Mouse (Mus musculus): ENCODE results near the gene Hoxa2.
A peak's percentile ranks its signal among the peaks of the same experiment; 100 is the strongest.

Hoxa2 gene

DNA sequence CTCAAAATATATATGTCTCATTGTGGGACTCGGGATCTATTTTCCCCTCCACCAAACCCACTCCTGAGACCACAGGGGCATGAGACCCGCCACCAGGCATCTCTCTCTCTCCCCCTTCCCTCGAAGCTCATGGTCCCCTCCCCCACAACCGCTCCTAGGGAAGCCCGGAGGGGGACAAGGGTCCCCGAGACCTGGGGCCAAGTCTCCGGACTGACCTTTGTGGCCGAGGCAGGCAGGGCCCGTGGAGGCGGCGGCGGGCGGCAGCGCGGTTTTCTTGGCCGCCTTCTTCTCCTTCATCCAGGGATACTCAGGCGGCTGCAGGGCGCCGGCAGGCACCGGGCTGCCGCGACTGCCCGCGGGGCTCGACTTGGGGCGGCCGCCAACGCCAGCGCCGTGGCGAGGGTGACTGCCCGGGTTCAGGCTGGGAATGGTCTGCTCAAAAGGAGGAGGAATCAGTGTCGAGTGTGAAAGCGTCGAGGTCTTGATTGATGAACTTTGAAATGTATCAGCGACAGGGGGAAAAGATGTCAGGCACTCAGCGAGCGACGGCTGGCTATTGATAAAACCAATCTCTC lies 493 bp downstream of the Hoxa2 start:
- DNase-seq (ENCODE audit: low spot score in 2 of 2) = no peak

DNA sequence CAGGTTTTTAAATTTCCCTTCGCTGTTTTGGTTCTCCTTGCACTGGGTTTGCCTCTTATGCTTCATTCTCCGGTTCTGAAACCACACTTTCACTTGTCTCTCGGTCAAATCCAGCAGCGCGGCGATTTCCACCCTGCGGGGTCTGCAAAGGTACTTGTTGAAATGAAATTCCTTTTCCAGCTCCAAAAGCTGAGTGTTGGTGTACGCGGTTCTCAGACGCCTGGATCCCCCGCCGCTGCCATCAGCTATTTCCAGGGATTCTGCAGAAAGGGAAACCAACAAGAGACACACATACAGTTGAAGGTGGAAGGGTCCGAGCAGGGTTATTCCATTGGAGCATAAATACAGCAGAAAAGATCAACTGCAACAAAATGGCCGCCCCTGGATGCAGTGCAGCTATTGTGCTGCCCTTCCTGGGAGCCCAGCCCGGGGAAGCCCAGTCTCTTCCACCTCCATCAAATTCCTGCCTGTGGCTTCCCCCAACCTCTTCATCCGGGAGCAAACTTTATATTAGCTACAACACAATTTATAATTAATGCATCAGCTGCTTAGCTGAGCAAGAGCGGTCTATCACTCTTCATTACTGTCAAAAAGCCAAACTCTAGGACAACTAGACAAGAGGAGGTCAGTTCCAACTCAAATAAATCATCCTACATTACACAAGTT lies 1.1 kb downstream of the Hoxa2 start:
- DNase-seq (ENCODE audit: low spot score in 2 of 2) = no peak

DNA sequence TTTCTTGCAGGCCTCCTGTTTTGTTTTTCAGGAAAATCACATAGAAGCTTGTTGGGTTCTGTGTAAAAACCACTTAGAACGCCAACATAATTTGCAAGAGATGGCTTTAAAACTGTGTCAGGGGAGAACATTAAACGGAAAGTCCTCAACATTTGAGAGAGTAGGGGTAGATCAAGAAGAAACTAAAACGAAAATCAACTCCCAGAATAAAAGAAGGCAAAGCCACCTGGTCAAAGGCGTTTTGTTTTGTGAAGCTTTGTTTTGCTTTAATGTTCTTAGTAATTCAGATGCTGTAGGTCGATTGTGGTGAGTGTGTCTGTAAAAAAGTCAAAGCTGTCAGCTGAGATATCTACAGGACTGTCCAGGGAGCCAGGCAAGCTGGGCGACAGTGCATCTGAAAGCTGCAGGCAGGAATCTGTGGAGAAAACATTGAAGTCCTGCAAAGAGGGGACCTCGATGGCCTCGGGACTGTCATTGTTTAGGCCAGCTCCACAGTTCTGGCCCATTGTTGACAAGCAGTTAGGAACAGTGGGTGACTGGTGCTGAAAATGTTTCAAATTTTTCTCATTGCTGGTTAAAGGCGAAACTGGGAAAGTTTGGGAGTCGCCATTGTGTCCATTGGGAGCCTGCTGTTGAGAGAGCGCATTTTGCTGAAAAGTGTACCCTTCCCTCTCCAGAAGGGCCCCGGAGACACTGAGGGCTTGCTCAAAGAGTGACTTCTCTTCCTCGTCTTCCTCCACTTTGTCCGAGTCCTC lies 1.8 kb downstream of the Hoxa2 start:
- no peak for DNase-seq (ENCODE audit: low spot score in 2 of 2)

DNA sequence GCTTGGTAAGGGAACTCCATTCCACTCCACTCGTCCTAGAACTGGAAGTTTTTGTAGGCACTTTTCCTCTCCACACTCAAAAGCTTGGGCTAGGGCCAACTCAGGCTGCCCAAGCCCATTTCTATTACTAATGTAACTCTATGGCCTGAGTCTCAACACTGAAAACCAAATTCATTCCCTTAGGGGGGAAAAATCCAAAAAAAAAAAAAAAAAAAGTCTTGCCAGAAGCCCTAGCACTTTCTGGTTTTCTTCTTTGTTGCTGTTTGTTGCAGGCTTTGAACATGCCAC lies 2.6 kb downstream of the Hoxa2 start:
- no peak for DNase-seq (ENCODE audit: low spot score in 2 of 2)

DNA sequence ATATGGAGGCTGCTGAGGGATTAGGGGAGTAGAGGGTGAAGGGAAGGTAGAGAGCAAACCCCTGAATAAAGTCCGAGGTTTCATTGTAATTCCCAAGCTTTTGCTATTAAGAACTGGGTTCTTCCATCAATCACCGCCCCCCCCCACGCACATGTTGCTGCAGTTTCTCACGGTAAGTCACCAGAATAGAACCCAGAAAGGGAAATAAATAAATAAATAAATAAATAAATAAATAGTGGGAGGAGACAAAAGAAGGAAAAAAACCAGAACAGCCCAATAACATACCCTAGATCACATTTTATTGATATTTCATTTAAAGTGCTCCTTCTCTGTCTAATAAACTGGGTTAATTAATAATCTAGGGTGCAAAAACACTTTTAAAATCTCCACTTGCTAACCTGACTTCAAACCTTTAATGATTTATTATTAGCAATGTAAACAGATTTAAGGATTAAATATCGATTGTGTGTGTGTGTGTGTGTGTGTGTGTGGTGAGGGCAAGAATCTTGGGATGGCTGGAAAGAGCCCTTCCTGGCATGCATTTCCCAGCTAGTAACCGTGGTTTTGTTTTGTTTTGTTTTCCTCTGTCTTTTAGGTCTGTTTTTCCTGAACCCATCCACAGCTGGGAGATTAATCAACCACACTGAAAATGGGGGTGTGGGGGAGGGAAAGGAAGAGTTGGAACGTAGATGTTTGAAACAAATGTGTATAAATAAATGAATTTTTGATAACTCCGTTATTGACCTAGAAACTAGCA lies 3.1 kb downstream of the Hoxa2 start:
- no peak for DNase-seq (ENCODE audit: low spot score in 2 of 2)

DNA sequence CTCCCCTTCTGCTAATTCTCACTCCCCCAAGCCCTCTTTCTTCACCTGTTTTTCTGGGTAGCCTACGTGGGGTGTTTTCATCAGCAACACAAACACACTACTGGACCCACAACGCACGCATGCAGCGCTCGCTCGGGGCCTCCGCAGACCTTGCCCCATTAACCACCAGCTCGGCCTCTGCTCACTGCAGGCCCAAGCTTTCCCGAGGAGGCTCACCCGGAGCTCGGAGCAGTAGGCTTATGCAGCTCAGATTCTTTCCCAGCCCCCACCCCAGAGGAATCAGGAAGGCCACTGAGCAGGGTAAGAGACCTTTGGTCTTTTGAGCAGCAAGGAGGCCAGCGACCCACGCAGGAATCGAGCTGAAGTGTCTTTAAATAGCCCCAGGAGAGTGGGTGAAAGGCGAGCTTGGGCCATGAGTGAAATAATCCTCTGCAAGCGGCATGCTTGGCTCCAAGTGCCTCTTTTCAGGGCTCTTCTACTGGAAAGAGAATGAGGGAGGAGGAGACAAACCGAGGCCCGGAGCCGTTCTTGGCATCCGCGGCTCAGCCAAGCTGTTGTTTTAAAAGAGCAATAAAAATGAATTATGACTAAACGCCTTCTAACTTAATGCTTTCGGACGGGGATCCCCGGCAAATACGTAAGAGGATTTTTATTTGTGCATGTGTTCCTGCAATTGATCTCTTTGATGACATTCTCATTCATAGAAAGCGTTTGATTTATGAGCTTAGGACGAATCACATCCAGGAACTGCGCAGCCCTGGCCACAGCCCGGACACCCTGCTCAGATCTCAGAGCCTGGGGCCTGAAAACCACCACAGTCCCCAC lies 3.9 kb downstream of the Hoxa2 start:
- DNase-seq (ENCODE audit: low spot score in 2 of 2) = no peak

DNA sequence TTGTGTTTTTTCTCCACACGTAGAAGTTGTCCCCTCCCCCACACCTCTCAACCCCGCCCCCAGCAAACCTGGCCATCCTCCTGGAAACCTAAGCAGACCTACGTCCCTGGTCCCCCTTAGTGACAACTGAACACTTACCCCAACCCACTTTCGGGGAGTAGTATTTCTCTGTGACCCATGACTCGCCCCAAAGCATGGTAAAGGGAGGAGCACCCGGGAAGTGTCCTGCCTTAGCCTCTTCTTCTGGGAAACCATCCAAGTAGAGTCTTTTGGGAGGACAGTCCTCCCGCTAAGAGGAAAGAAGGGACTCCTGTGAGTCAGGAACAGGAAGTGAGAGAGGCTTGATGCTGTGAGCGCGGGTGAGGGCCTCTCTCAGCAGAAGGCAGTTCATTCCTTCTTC lies 4.7 kb downstream of the Hoxa2 start:
- no peak for DNase-seq (ENCODE audit: low spot score in 2 of 2)

DNA sequence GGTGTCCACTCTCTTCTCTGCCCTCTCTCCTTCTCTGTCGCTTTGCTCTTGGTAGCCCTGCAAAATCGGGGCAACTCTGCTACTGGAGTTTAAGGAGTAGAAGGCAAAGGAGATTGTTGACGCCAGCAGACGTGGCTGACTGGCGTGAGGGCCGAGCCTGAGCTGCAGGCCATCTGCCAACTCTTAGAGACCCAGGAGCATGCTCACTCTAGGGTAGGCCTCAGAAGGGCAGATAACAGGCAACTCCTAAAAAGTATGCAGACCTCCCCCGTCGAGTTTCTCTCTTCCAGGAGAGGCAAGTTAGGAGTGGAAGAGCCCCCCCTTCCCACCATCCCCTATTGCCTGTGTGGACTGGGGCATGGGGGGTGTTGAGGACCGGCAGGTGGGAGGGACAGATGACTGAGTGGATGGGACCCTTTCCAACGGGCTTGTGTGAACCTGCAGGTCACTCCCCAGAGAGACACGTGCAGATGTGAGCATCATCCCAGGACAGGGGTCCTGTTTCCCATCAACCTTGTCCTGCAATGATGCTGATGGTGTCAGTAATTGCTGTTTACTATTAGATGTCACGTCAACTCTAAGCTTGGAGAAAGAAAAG lies 5.4 kb downstream of the Hoxa2 start:
- no peak for DNase-seq (ENCODE audit: low spot score in 2 of 2)

DNA sequence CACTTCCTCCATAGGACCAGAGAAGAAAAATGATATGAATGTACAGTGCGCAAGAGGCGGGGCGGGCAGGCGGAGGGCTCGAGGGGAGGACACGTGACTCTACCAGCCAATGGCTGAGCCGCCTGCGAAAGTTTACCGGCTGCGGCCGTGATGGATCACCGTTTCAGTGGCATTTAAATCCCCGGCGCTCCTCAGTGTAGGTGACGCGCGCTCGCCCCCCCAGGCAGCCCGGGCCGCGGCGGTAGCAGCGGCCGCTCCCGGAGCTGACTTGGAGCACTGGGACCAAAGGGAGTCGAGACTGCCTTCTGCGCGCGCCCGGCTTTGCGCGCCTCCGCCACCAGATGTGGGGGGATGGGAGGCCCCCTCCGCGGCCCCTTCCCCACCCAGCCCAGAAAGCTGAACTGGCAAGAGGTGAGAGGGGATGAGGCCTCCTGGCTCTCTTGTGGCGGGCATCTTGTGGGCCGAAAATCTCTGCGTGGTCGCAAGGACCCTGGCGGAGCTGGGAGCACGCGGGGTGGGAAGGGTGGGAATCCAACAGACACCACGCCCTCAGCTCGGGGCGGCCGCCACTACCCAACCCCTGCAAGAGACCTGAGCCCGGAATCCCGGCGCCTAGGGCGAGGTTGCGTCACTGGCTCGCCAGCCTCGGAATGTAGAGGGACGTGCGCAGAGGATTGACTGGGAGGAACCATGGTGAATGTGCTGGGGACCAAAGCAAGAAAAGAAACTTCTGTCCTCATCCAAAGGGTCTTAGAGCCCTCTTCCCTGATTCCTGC lies 6.2 kb downstream of the Hoxa2 start, which contains the start of gene Hoxa1:
Gene Hoxa1, minus strand, starts transcription at position 42 of the 776 bp plus-strand sequence.
- DNase-seq (ENCODE audit: low spot score in 2 of 2) = peak; percentile 30 to 47

DNA sequence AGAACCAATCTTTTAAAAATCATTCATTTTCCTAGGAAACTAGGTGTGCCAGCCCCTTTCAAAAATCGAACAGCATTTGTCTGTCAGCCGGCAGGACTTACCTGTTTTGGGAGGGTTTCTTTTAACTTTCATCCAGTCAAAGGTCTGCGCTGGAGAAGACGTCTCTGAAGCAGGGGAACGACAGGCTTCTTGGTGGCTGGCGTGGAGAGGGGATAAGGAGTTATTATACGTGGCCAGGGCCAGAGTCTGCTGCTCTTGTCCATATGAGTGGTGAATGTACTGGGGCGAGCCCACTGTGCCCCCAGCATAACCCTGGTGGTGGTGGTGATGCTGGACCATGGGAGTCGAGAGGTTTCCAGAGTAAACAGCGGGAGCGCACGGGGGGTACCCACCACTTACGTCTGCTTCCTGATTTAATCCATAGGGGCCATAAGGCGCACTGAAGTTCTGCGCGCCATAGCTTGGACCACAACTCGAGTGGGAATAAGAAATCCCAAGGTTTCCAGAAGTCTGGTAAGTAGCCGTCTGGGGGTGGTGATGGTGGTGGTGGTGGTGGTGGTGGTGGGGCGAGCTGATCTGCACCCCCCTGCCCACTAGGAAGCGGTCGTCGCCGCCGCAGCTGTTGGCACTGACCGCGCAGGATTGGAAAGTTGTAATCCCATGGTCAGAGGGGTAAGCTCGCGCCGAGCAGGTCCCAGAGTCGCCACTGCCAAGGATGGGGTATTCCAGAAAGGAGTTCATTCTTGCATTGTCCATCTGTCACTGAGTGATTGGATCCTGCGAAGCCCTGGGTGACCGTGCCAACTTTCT lies 7.0 kb downstream of the Hoxa2 start:
- DNase-seq (ENCODE audit: low spot score in 2 of 2) = no peak

DNA sequence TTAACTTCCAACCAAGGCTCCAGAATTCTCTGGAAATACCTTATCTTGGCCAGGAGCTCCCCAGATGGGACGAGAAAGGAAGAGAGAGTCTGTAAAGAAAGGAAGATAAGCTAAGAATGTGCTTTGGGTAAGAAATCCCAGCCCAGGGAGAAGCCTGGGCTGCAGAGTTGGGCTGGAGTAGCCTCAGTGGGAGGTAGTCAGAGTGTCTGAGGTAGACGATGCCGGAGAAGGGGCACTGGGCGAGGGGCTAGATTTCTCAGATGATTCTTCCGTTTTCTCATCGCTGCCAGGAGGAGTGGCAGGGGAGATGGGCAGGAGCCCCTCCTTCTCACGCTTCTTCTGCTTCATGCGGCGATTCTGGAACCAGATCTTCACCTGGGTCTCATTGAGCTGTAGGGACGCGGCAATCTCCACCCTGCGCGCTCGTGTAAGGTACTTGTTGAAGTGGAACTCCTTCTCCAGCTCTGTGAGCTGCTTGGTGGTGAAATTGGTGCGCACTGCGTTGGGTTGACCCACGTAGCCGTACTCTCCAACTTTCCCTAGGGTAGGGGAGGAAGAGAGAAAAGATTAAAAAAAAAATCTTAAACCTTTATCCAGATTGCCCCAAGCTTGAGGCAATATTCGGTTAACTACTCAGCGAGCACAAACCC lies 8.0 kb downstream of the Hoxa2 start:
- DNase-seq (ENCODE audit: low spot score in 2 of 2) = no peak

DNA sequence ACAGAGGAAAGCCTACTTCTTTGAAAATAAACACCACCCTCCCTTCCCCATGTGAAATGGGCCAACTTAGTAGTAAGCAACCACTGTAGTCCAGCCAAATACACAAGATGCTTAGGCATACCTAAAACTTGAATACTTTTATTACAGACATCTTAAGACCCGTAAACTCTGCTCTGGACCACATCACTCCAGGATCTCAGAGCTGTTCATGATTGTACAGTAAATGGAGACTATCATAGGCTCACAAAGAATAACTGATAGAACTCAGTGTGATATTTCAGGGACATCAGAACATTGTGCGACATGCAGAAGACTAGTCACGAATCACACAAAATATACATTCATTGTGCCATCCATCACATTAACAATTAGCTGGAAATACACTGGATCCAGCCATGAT lies 9.2 kb downstream of the Hoxa2 start:
- no peak for DNase-seq (ENCODE audit: low spot score in 2 of 2)

DNA sequence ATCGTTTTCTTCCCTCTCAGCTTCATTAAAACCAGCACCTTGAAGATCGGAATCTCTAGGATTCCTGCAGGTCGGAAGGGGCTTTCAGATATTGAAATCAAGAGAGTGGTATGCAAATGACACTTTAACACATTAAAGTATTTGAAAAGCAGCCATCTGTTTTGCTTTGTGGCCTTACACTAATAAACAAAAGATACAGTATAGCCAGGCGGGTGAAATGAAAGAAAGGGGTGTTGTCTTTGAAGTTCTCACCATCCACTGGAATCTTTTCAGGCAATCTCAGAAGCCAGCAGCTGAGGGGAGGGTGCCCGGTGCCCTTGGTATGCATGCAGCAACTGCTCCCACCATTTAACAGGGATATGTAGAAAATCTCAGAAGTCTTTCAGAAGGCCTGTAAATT lies 10.6 kb downstream of the Hoxa2 start:
- DNase-seq (ENCODE audit: low spot score in 2 of 2) = no peak

DNA sequence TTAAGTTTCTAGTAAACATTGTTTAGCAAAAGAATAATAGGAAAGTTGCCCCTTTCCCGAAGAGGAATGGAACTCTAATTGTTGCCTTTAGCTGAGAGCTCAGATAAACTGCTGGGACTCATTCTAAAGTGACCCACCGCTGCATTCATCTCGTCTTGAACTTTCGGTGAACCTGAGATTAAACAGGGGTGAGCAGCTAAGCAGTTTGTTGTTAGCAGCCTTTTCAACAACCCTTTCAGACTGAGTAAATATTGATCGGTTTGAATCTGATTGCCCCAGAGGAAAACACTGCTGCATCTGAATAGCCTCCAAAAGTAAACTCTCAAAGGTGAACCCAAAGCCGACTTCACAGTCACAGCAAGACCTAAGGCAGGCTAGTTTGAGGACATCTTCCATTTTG lies 11.4 kb downstream of the Hoxa2 start:
- DNase-seq (ENCODE audit: low spot score in 2 of 2) = no peak

DNA sequence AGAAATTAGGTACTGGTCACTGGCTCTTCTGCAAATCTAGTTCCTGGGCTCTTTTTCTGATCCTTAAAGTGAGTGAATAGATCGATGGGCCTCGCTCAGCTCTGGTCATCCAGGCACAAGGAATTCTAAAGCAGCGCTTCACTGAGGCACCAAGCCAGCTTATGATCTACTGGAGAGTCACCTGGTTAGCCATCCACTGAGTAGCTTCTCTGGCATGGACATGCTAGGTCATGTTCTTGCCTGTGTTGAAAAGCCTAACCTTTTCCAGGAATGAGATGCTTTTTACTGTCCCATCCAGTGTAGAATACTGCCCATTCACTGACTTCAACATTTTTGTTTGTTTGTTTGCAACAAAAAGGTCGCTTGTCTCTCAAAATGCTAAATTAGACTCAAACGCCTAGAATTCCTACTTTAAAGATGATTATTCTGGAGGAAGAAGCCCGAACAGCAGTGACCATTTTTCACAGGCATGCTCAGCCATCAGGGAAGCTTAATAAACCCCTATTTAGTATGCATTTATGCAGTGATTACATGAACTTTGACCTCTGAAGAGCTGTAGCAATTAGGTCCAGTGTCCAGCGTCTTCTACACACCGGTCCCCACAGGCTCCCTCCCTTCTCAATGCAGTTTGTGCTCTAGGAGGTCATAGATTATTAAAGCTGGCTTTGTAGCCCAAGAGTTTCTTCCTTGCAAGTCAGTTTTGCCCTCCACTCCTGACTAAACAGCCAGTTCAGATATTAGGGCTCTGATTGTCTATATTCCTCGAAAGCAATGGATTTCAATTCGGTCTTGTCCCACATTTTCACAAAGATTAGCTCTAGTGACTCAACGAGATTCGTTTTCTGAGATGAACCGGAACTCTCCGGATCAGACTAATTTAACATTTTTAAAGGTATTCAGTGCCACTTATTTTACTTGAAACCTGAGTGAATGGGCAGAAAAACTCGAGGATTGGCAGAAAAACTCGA lies 12.1 kb downstream of the Hoxa2 start:
- no peak for DNase-seq (ENCODE audit: low spot score in 2 of 2)

DNA sequence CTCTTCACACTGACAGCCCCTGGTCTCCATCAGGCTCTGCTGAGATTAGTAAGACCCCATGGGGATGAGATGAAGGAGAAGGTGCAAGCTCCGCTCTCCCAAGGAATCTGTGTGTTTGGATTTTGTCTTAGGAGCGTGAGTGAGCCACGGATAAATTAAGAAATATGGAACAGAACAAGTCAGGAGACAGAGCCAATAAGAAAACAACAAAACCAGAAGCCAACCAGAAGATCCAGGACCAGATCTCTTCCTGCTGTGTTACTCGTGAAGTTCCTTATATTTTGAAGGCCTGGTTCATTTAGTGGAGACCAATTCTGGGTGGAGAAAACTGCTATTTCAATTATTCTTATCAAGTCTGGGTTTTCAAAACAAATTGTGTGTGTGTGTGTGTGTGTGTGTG lies 13.1 kb downstream of the Hoxa2 start:
- no peak for DNase-seq (ENCODE audit: low spot score in 2 of 2)

DNA sequence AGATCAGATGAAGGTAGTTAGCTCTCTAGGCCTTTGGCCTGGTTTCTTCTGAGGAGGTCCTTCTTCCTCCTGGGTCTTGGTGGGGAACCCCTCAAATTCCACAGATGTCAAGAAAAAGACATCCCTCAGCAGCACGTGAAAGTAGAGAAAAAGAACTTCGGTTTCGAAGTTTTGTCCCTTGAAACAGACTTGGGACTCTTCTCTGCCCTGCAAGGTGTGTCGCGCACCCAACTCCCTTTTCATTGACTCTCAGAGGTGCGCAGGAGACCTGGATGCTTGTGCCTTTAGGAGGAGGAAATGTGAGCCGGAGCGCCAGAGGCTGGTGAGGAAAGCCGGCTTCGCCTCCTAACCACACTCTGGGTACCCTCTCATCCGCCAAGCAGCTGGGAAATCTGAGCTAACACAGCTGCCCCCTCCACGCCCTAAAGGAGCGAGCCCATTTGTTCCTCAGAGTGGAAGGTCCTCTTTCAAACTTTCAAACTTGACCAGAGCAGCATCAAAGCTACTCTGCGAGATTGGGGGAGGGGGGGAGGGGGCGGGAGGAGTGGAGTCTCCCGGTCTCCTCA lies 14.1 kb downstream of the Hoxa2 start:
- DNase-seq (ENCODE audit: low spot score in 2 of 2) = no peak

DNA sequence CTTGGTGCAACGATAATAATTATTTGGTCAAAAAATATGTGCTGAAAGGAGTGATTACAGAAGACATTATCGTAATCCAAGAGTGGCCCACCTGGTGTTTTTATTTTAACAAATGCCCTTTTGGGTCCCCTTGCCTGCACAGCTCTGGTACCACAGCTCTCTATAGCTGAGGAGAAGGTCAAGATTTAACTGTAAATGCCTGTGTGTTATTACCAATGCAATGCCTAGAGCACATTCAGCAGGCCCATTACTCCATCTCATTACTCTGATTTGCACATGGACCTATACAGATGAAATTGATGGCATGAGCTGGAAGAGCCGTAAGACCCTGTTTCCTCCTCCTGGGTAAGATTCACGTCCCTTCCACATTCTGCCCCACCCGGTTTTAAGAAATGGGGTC lies 25.5 kb downstream of the Hoxa2 start:
- no peak for DNase-seq (ENCODE audit: low spot score in 2 of 2)
